Mouse (Mus musculus) kidney, adult 2 months (tissue): ENCODE results near the gene 4930451I11Rik. TPM values are rescaled to one million over a fixed set of nuclear protein-coding genes. Genes with fewer than 3 reads are reported as not detected.

ENCODE experiments used
- DNase-seq: peaks from one replicate; pipeline ENCODE4 v3.0.0; 2021
- H3K27ac ChIP-seq: fragments of 200-500 bp; 2 replicates; pipeline ENCODE4 v1.5.1; 2012; ENCODE audit warnings: low read depth, low read length, control low read depth, inconsistent platforms; ENCODE audit not compliant: insufficient read depth
- H3K27me3 ChIP-seq: fragments of 200-500 bp; replicated peaks from 2 replicates; pipeline ENCODE4 v1.6.1; 2012; ENCODE audit warnings: mild to moderate bottlenecking, moderate library complexity, low read length, inconsistent platforms; ENCODE audit not compliant: control insufficient read depth, insufficient read depth
- H3K36me3 ChIP-seq: fragments of 200-500 bp; 2 replicates; pipeline ENCODE4 v1.6.1; 2012; ENCODE audit warnings: mild to moderate bottlenecking, moderate library complexity, low read length, inconsistent platforms; ENCODE audit not compliant: control insufficient read depth, insufficient read depth
- H3K4me1 ChIP-seq: fragments of 200-500 bp; 2 replicates; pipeline ENCODE4 v1.6.1; 2011; ENCODE audit warnings: low read length; ENCODE audit not compliant: control insufficient read depth, insufficient read depth
- H3K4me3 ChIP-seq: fragments of 200-500 bp; 2 replicates; pipeline ENCODE4 v1.5.1; 2011; ENCODE audit warnings: mild to moderate bottlenecking, low read depth, low read length, control low read depth; ENCODE audit not compliant: insufficient read depth
- CTCF ChIP-seq: fragments of 200-500 bp; conservative IDR thresholded peaks from 2 replicates; pipeline ENCODE4 v1.5.1; 2011; ENCODE audit warnings: low read depth, mild to moderate bottlenecking, control low read depth, low read length, moderate library complexity, mixed read lengths; ENCODE audit not compliant: insufficient read depth, insufficient read length
- POLR2A ChIP-seq: fragments of 200-500 bp; IDR thresholded peaks from one replicate; pipeline ENCODE4 v1.6.1; 2011; ENCODE audit warnings: low read depth, low read length, control low read depth
- WGBS: fragments of 180-500 bp; shearing (Covaris S2); methylation state at CpG from one replicate; pipeline ENCODE4 v1.1.7; 2018; 5-methylcytosine and 5-hydroxymethylcytosine counted together
- polyA plus RNA-seq: library from polyadenylated mRNA; depleted of rRNA; stranded (reverse); fragments of >200 nt; gene quantifications from 2 replicates; pipeline ENCODE4 v1.2.3, GENCODE M21; 2012; rRNA removed

4930451I11Rik gene
- 0.46 TPM in 1 of 2 replicates, not detected in the other for polyA plus RNA-seq

DNA sequence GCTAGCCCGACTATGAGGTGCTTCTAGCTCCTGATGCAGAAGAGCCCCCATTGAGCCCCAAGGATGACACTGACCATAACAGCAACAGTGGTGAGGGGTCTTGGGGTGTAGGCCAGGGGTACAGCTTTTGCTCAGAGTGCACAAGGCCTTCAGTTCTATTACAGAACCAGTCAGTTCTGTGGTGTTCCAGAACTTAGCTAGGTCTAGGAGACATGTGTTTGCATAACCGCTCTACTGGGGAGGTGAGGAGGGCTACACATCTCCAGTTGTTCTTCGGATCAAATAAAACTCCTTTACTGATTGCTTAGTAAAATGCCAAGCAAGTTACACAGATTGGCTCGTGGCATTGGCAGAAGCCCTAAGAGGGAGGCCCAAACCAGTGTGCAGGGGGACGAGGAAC is at the start of gene 4930451I11Rik:
Gene 4930451I11Rik, minus strand, starts transcription at position 101 of the 400 bp plus-strand sequence.
- TF ChIP-seq CTCF (no peak), POLR2A (no peak)
- H3K4me3 ChIP-seq: peak within 1 kb of the TSS; percentile 41
- peaks cover 2% of the 10 kb centered on the region; the same call in 1 of the 2 replicates for H3K4me1 ChIP-seq
- 55% methylated on average over 5 of the region's 5 CpGs for WGBS
- H3K27ac ChIP-seq: peak within 1 kb of the TSS; percentile 57; the same call in 1 of the 2 replicates
- no peak for DNase-seq
- no peaks in the 10 kb centered on the region for H3K27me3 ChIP-seq
- no peaks in the 10 kb centered on the region for H3K36me3 ChIP-seq

DNA sequence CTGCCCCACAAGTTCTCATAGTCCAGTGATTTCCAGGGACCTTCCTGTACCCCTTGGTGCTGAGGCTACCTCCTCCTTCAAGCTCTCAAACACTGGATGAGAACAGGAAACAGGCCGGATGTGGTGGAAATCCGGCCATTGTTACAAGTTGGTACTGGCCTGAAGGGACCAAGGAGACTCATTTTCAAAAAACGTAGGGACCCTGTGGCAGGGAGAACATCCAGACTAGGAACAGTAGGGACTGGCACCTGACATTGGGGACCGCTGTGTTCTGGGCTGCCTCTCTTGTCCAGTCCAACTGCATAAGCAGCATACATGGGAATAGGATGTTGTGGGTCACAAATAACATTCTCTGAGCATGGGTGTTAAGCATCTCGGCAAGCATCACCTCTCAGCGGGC is 49.6 kb upstream of the 4930451I11Rik start:
- Histone ChIP-seq H3K4me3 (peak overlapping the region; percentile 16; the same call in 1 of the 2 replicates), H3K27ac (peak overlapping the region; percentile 89), H3K27me3 (no peaks in the 10 kb centered on the region), H3K4me1 (peaks cover 7% of the 10 kb centered on the region; the same call in 1 of the 2 replicates), H3K36me3 (peaks cover 11% of the 10 kb centered on the region)
- WGBS: 51% methylated on average over 6 of the region's 6 CpGs
- DNase-seq: peak; percentile 81
- no peak for TF ChIP-seq POLR2A
- no peak for TF ChIP-seq CTCF

- TF ChIP-seq CTCF (no peak), POLR2A (no peak)
- H3K36me3 ChIP-seq: peaks cover 18% of the 10 kb centered on the region
- H3K4me3 ChIP-seq: no peak overlapping the region
- 95% methylated on average over 1 of the region's 1 CpGs for WGBS
- DNase-seq: no peak
- H3K27ac ChIP-seq: no peak overlapping the region
- no peaks in the 10 kb centered on the region for H3K27me3 ChIP-seq
- peaks cover 5% of the 10 kb centered on the region; the same call in 1 of the 2 replicates for H3K4me1 ChIP-seq
Measured at GRCm38 (mm10) chr7:126877239-126877638, 45.8 kb upstream of the 4930451I11Rik start.

DNA sequence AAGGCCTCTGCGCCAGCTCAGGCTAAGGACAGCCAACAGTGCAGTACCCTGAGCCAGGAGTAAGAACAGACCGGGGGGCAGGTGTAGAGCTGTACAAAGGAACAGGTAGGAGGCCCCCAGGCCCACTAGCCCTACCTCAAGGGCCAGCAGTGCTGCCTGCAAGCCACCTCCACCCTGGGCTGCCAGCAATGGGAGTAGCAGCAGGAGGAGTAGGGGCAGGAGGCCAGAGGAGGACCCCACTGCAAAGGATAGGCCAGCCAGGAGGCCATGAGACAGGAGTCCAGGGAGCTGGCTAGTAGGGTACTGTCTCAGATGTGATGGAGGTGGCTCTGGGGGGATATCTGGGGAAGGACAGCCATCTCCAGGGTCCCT is 39.1 kb upstream of the 4930451I11Rik start:
- DNase-seq: no peak
- Histone ChIP-seq H3K4me1 (no peaks in the 10 kb centered on the region), H3K27ac (no peak overlapping the region), H3K27me3 (no peaks in the 10 kb centered on the region), H3K4me3 (no peak overlapping the region), H3K36me3 (peaks cover 19% of the 10 kb centered on the region)
- TF ChIP-seq POLR2A: no peak
- TF ChIP-seq CTCF: no peak
- WGBS: 97% methylated on average over 2 of the region's 2 CpGs

DNA sequence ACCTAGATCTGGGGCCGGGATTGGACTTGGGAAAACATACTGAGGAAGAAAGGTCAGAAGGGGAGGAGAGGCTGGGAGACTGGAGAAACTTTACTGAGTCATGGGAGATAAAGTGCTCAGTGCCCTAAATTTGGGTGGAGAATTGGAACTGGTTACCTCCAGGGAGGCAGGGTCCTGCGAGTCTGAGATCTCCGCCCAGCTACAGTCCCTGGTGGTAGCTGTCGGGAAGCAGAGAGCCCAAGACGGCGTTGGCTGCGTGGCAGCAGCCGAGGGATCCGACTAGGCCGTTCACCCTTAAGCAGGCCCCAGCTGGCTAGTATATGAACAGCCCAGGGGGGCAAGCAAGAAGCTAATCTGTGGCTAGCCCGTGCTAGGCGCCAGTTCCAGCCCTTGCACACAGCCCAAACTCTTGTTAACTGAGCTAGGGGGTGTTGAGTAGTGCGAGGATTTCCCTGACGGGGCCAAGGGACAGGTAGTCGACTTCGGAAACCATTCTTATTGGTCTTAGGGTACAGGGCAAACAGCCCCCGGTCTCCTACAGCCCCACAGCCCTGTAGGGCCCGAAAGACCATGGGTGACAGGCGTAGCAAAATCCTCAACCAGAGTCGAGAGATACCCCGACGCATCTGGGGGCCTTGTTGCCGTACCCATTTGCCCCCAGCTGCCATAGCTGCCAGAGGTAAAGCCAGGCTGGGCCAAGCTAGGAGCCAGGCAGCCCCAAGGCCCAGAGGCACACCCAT is 38.5 kb upstream of the 4930451I11Rik start:
- Histone ChIP-seq H3K4me3 (no peak overlapping the region), H3K4me1 (no peaks in the 10 kb centered on the region), H3K36me3 (peaks cover 17% of the 10 kb centered on the region), H3K27me3 (no peaks in the 10 kb centered on the region), H3K27ac (no peak overlapping the region)
- 90% methylated on average over 23 of the region's 23 CpGs for WGBS
- no peak for TF ChIP-seq CTCF
- TF ChIP-seq POLR2A: no peak
- no peak for DNase-seq

GRCm38 (mm10) chr7:126868003-126868402 is 36.6 kb upstream of the 4930451I11Rik start:
- Histone ChIP-seq H3K4me1 (no peaks in the 10 kb centered on the region), H3K27ac (no peak overlapping the region), H3K27me3 (no peaks in the 10 kb centered on the region), H3K4me3 (no peak overlapping the region), H3K36me3 (peaks cover 14% of the 10 kb centered on the region)
- TF ChIP-seq POLR2A: no peak
- no peak for TF ChIP-seq CTCF
- no peak for DNase-seq
- 77% methylated on average over 12 of the region's 12 CpGs for WGBS

GRCm38 (mm10) chr7:126867534-126867933 is 36.1 kb upstream of the 4930451I11Rik start:
- Histone ChIP-seq H3K27ac (no peak overlapping the region), H3K36me3 (peaks cover 14% of the 10 kb centered on the region), H3K4me1 (0 out of 2 replicates have a peak, but pooled peaks cover 3% of the 10 kb centered on the region), H3K4me3 (no peak overlapping the region), H3K27me3 (no peaks in the 10 kb centered on the region)
- no peak for TF ChIP-seq POLR2A
- WGBS: 84% methylated on average over 2 of the region's 2 CpGs
- no peak for DNase-seq
